Mouse (Mus musculus) heart, embryonic 16.5 days (tissue): Measurements from ENCODE around the gene Ak5. TPM values are rescaled to one million over a fixed set of nuclear protein-coding genes. Genes with fewer than 3 reads are reported as not detected.

Experiments
- ATAC-seq: fragments of 200-750 bp; cut with Nextera tagmentation; replicated peaks from 2 replicates; pipeline ENCODE4 v1.8.0; 2017; ENCODE audit warnings: moderate number of reproducible peaks; ENCODE audit not compliant: insufficient read depth, low FRiP score; ENCODE audit errors: extremely low read depth
- H3K27ac ChIP-seq: fragments of 300-500 bp; sonication (generic); 2 replicates; pipeline ENCODE4 v1.5.1; 2014; ENCODE audit warnings: mild to moderate bottlenecking, low read length, control low read depth, moderate library complexity
- H3K27me3 ChIP-seq: fragments of 300-500 bp; sonication (generic); 2 replicates; pipeline ENCODE4 v1.6.1; 2014; ENCODE audit warnings: low read length, mixed read lengths; ENCODE audit not compliant: control insufficient read depth, insufficient read depth
- H3K36me3 ChIP-seq: fragments of 300-500 bp; sonication (generic); 2 replicates; pipeline ENCODE4 v1.6.1; 2014; ENCODE audit not compliant: control insufficient read depth, insufficient read depth
- H3K4me1 ChIP-seq: fragments of 300-500 bp; sonication (generic); 2 replicates; pipeline ENCODE4 v1.6.1; 2014; ENCODE audit warnings: low read length, mixed read lengths; ENCODE audit not compliant: control insufficient read depth, insufficient read depth
- H3K4me2 ChIP-seq: fragments of 300-500 bp; sonication (generic); 2 replicates; pipeline ENCODE4 v1.6.1; 2014; ENCODE audit warnings: low read depth, mild to moderate bottlenecking, control low read depth, low read length
- H3K4me3 ChIP-seq: fragments of 300-500 bp; sonication (generic); 2 replicates; pipeline ENCODE4 v1.5.1; 2014; ENCODE audit warnings: mild to moderate bottlenecking, control low read depth, low read length
- H3K9ac ChIP-seq: fragments of 300-500 bp; sonication (generic); 2 replicates; pipeline ENCODE4 v1.6.1; 2014; ENCODE audit warnings: low read length, control low read depth
- H3K9me3 ChIP-seq: fragments of 300-500 bp; sonication (generic); replicated peaks from 2 replicates; pipeline ENCODE4 v1.6.1; 2016; ENCODE audit warnings: low read length; ENCODE audit not compliant: control insufficient read depth
- WGBS: fragments of 180-500 bp; shearing (Covaris S2); extraction: QIAGEN DNeasy Blood & Tissue Kit; methylation state at CpG from one replicate; pipeline ENCODE4 v1.1.7; 2014; 5-methylcytosine and 5-hydroxymethylcytosine counted together
- polyA plus RNA-seq: library from polyadenylated mRNA; unstranded; fragments of >200 nt; fragmentation: Nextera tagmentation; extraction: Ambion mirVana; gene quantifications from 2 replicates; pipeline ENCODE4 v1.2.1, GENCODE M21; 2015

The Ak5 gene
- polyA plus RNA-seq, 1 experiment from 2014 or later: 1.4 TPM

DNA sequence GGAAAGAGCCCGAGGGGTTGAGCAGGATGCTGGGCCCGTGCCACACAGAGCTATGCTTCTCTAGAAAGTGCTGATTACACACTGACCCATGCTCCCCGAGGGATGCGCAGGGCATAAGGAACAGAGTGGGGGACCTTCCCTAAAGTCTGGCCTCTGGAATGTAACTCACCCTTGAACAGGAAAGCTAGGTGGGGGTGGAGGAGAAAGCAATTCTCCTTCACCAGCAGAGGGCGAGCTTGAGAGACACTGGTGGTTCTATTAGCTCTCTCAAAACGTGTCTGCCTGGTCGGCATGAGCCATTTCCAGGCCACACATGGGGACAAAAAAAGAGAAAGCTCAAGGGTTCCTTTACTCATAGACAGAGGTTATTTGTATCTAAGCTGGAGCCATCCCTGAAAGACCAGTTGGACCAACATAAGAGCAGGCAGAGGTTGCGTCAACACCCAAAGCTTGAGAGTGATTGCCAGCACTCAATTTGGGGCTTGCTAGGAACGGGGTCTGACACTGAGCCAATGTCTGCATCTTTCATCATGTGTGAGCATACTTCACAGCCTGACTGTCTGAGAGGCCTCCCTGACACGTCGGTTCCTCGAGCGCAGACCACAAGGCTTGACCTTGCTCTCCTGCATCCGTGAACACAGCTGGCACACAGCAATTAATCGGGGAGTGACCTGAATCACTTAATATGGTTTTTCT lies 193.4 kb downstream of the Ak5 start:
- no peak overlapping the region for H3K27ac ChIP-seq
- no peaks in the 10 kb centered on the region for H3K9me3 ChIP-seq
- no peaks in the 10 kb centered on the region for H3K27me3 ChIP-seq
- peaks cover 5% of the 10 kb centered on the region for H3K4me1 ChIP-seq
- no peak overlapping the region for H3K9ac ChIP-seq
- no peak overlapping the region for H3K4me2 ChIP-seq
- 41% methylated on average over 15 of the region's 15 CpGs for WGBS
- ATAC-seq: no peak
- H3K36me3 ChIP-seq: no peaks in the 10 kb centered on the region
- H3K4me3 ChIP-seq: no peak overlapping the region

DNA sequence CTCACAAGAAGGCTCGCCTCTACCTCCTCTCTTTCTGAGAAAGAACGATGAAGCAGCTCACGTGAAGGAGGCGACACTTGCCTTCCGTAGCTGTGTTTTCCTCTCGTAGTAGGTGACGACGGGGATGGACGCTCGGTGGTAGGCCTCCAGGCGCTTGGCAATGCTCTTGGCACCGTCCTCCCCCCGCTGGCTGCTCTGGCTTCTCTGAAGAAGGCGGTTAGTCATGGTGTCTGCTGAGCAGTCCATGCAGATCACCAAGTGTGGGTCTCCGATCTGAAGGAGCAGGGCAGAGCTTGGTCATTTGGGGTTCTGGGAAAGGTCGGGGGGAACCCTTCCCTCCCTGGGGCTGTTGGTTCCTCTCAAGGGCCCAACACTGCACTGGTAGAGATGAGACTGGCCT lies 195.5 kb downstream of the Ak5 start:
- 75% methylated on average over 16 of the region's 16 CpGs for WGBS
- no peaks in the 10 kb centered on the region for H3K36me3 ChIP-seq
- no peak for ATAC-seq
- H3K4me1 ChIP-seq: peaks cover 11% of the 10 kb centered on the region
- H3K27me3 ChIP-seq: no peaks in the 10 kb centered on the region
- H3K9ac ChIP-seq: no peak overlapping the region
- H3K9me3 ChIP-seq: no peaks in the 10 kb centered on the region
- H3K4me3 ChIP-seq: no peak overlapping the region
- H3K27ac ChIP-seq: no peak overlapping the region
- no peak overlapping the region for H3K4me2 ChIP-seq

DNA sequence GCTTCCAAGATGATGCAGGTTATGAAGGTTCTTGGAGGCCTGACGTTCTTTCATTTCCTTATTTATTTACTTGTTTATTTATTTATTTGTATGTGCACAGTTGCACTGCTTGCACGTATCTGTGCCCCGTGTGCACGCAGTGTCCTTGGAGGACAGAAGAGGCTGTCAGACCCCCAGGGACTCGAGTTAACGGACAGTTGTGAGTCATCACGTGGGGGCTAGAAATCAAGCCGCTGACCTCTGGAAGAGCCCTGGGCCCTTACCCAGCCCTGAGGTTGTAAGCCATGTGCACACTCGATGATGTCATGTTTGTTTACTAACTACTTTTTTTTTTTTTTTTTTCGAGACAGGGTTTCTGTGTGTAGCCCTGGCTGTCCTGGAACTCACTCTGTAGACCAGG lies 197.8 kb downstream of the Ak5 start:
- 78% methylated on average over 10 of the region's 10 CpGs for WGBS
- H3K4me3 ChIP-seq: no peak overlapping the region
- H3K9ac ChIP-seq: no peak overlapping the region
- no peaks in the 10 kb centered on the region for H3K27me3 ChIP-seq
- no peaks in the 10 kb centered on the region for H3K9me3 ChIP-seq
- no peak overlapping the region for H3K4me2 ChIP-seq
- peaks cover 28% of the 10 kb centered on the region for H3K4me1 ChIP-seq
- no peak overlapping the region for H3K27ac ChIP-seq
- H3K36me3 ChIP-seq: no peaks in the 10 kb centered on the region
- no peak for ATAC-seq

DNA sequence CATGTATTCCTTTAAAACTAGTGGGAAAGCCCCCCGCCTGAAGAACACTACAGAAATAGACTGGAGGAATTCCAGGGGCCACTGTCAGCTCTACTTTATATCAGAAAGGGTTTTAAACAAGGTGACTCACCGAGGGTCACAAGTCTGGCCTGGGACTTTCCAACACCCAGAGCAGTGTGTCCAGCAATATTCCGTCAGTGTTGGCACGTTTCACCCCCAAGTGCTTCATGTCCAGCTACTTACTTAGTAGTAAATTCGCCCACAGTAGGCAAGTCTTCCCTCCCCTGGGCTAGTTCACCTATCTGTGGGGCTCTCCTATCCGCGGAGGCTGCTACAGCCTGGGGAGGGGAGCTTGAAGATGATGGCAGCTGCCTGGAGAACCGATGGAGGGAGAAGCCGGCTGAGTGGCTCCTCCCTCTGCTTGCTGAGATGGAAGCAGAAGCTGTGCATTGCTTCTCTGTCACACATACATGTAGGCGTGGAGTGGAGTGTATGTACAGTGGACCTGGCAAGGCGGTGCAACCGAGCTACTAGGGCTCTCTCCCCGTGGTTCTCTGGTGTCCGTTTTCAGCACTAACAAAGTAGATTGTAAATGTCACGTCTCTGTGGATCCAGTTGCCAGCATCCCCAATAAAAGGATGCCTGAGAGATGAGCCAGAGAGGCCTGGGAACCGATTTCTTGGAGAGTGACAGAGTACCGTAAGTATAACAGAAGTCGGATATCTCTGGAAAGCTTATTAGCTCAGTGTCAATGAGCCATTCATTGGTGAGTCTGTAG lies 198.5 kb downstream of the Ak5 start:
- Histone ChIP-seq H3K4me2 (peak overlapping the region; percentile 39), H3K9ac (no peak overlapping the region), H3K4me3 (no peak overlapping the region)

DNA sequence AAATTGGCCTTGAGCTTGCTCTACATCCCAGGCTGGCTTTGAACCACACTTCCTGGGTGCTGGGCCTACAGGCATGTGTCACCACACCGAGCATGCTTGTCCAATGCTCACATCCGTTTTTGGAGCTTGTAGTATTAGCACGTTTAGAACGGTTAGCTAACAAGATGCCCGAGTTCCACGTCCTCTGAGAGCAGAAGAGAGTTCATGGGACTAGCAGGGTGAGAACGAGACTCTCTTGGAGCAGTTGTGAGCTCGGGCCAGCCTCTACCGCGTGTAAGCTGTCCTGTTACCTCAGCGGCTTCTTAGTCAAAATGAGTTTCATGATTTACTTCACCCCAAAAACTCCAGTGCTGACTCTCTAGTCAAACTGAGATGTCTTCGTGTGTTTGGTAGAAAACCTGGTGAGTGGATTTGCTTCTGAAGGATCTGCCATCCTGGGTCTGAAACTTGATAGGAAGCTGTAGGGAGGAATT lies 199.6 kb downstream of the Ak5 start:
- Histone ChIP-seq H3K36me3 (no peaks in the 10 kb centered on the region), H3K27me3 (no peaks in the 10 kb centered on the region)
- 77% methylated on average over 12 of the region's 12 CpGs for WGBS

More for the DNA sequence above, 198.5 kb downstream of the Ak5 start:
- WGBS: 47% methylated on average over 18 of the region's 18 CpGs
- peaks cover 26% of the 10 kb centered on the region for H3K4me1 ChIP-seq
- no peak; the same call in 1 of the 2 replicates for ATAC-seq
- peak overlapping the region; percentile 61 for H3K27ac ChIP-seq
- H3K27me3 ChIP-seq: no peaks in the 10 kb centered on the region
- no peaks in the 10 kb centered on the region for H3K36me3 ChIP-seq
- H3K9me3 ChIP-seq: no peaks in the 10 kb centered on the region

DNA sequence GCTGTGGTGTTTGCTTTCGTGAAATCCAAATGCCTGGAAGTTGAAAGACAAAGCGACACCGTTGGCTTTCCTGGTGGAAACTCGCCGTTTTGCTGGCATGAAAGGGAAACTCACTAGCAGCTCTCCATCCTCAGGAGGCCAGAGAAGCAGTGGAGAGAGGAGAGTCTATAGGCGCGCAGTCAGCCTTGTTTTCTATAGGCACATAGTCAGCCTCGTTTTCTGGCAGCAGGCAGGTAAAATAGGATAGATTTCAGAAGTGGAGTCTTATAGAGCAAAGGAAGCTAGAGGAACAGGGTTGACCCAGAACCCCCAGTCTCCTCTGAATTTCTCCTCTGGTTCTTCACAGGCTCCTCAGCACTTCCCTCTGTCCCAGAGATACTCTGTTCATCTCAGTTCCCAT lies 200.1 kb downstream of the Ak5 start:
- peaks cover 26% of the 10 kb centered on the region for H3K4me1 ChIP-seq

More for the DNA sequence above, 199.6 kb downstream of the Ak5 start:
- no peak overlapping the region for H3K4me3 ChIP-seq
- no peak overlapping the region for H3K9ac ChIP-seq
- H3K4me2 ChIP-seq: no peak overlapping the region
- no peaks in the 10 kb centered on the region for H3K9me3 ChIP-seq
- no peak for ATAC-seq
- peak overlapping the region; percentile 61 for H3K27ac ChIP-seq
- peaks cover 26% of the 10 kb centered on the region for H3K4me1 ChIP-seq

DNA sequence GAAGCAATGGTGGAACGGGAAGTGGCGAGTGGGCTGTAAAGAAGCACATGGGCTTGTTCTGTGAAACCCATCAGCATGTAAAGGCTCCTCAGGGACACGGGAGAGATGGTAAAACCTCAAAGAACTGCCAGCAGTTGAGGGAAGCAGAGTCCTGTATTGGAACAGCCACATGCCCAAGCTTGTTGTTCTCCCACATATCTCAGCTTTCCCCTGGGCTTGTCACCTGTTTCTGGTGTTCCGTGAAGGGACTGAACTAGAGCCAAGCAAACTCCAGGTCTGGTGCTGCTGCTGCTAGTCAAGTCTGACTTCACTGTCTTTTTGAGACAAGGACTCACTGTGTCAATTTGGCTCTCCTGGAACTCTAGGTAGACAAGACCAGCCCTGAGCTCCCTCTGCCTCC lies 200.8 kb downstream of the Ak5 start:
- H3K9me3 ChIP-seq: no peaks in the 10 kb centered on the region
- H3K4me3 ChIP-seq: no peak overlapping the region
- H3K36me3 ChIP-seq: no peaks in the 10 kb centered on the region
- peaks cover 26% of the 10 kb centered on the region for H3K4me1 ChIP-seq
- peak overlapping the region; percentile 49; the same call in 1 of the 2 replicates for H3K27ac ChIP-seq
- no peak overlapping the region for H3K4me2 ChIP-seq
- peak; percentile 56 for ATAC-seq
- no peak overlapping the region for H3K9ac ChIP-seq
- no peaks in the 10 kb centered on the region for H3K27me3 ChIP-seq
- WGBS: 47% methylated on average over 4 of the region's 4 CpGs

More for the DNA sequence above, 200.1 kb downstream of the Ak5 start:
- ATAC-seq: no peak
- Histone ChIP-seq H3K9ac (no peak overlapping the region), H3K4me2 (no peak overlapping the region), H3K4me3 (no peak overlapping the region), H3K9me3 (no peaks in the 10 kb centered on the region), H3K36me3 (no peaks in the 10 kb centered on the region), H3K27me3 (no peaks in the 10 kb centered on the region), H3K27ac (no peak overlapping the region)
- 87% methylated on average over 8 of the region's 8 CpGs for WGBS

DNA sequence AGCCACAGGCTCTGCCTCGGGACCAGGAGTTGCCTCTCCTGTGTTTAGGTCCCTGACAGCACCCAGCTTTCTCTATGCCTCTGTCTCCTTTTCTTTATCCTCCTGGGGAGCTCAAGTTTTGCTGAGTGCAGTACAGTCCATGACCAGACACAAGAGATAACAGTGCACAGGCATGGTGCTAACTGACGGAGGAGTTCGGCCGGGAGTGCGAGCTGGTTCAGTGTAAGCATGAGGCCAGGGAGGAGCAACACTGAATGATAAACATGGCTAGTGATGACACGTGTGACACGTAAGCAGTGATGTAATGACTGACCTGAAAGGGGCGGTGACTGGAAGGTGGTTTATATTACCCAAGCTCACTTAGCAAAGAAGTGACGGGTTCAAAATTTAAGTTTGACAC lies 201.3 kb downstream of the Ak5 start:
- no peaks in the 10 kb centered on the region for H3K36me3 ChIP-seq
- peaks cover 26% of the 10 kb centered on the region for H3K4me1 ChIP-seq
- peak overlapping the region; percentile 49; the same call in 1 of the 2 replicates for H3K27ac ChIP-seq
- peak; percentile 35; the same call in 1 of the 2 replicates for ATAC-seq
- H3K27me3 ChIP-seq: no peaks in the 10 kb centered on the region
- no peak overlapping the region for H3K4me2 ChIP-seq
- H3K9me3 ChIP-seq: no peaks in the 10 kb centered on the region
- no peak overlapping the region for H3K4me3 ChIP-seq
- WGBS: 55% methylated on average over 9 of the region's 9 CpGs
- H3K9ac ChIP-seq: no peak overlapping the region

DNA sequence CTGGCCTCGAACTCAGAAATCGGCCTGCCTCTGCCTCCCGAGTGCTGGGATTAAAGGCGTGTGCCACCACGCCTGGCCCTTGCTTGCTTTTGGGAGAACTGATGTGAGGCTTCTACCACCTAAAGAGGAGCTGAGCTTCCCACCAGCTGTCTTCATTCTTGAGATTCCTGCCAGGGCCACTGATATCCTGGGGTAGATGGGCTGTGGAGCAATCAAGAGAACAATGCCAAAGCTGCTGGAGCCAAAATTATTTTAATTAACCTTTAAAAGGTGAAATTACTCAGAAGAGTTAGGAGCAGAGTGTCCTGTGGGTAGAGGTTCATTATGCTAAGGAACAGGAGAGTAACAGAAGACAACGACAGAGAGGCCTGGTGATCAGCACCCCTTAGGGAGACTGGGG lies 202.8 kb downstream of the Ak5 start:
- H3K27ac ChIP-seq: no peak overlapping the region
- no peak for ATAC-seq
- H3K9me3 ChIP-seq: no peaks in the 10 kb centered on the region
- peaks cover 29% of the 10 kb centered on the region for H3K4me1 ChIP-seq
- no peak overlapping the region for H3K4me2 ChIP-seq
- WGBS: 82% methylated on average over 6 of the region's 6 CpGs
- H3K36me3 ChIP-seq: peaks cover 3% of the 10 kb centered on the region; the same call in 1 of the 2 replicates
- H3K4me3 ChIP-seq: no peak overlapping the region
- no peaks in the 10 kb centered on the region for H3K27me3 ChIP-seq
- H3K9ac ChIP-seq: no peak overlapping the region
